In genomic region chr1:165579332-165579731, GRCm38 (mm10) we compare ENCODE assay signal across 14 mouse cellular contexts. TPM values are rescaled to one million over a fixed set of nuclear protein-coding genes. Genes with fewer than 3 reads are reported as not detected.
DNase-seq lines count a peak whose midpoint lies in the region; ATAC-seq and TF ChIP-seq lines count a peak whose summit lies in the region.
"Had no signal": no experiment of that assay in that cellular context is flagged by ENCODE, and none has a peak within 500 bp of the region (broad histone marks: within the 10 kb centered on the region; RNA-seq: fewer than 3 reads in every experiment).

No protein-coding gene starts in this region.

- no peak for ATAC-seq in kidney, postnatal 0 days (replicated peaks; ENCODE audit: low FRiP score, low read depth)

- TF ChIP-seq POLR2A in MEL (IDR thresholded peaks at IDR 0.05; ENCODE audit: control insufficient read depth in 1 of 2, insufficient read depth in 1 of 2, low read depth in 1 of 2, low read length in 2 of 2, poor library complexity in 1 of 2) = no peak

- H3K27me3 ChIP-seq in kidney, postnatal 0 days (ENCODE audit: insufficient read depth, low read length) = no peaks in the 10 kb centered on the region
- H3K27me3 ChIP-seq in MEL (ENCODE audit: control insufficient read depth in 1 of 2, insufficient read depth in 2 of 2, low read length in 2 of 2) = no peaks in the 10 kb centered on the region; a peak in 2 of 4 replicates
- H3K27me3 ChIP-seq: embryonic facial prominence, embryonic 12.5 days; limb, embryonic 15.5 days had no signal

- no peaks in the 10 kb centered on the region for H3K79me2 ChIP-seq in MEL (ENCODE audit: control insufficient read depth, insufficient read depth, low read length, poor library complexity)

- no peak overlapping the region for H3K9ac ChIP-seq in kidney, postnatal 0 days (ENCODE audit: low read depth, low read length)
- H3K9ac ChIP-seq in MEL (ENCODE audit: control insufficient read depth, low read depth, low read length, poor library complexity, severe bottlenecking) = no peak overlapping the region
- H3K9ac ChIP-seq: embryonic facial prominence, embryonic 12.5 days; limb, embryonic 15.5 days had no signal

- no peaks in the 10 kb centered on the region for H3K4me1 ChIP-seq in kidney, postnatal 0 days (replicated peaks; ENCODE audit: insufficient read depth, low read length)
- peaks cover 0 to 17% of the 10 kb centered on the region in 2 experiments; a peak in 1 of 4 replicates for H3K4me1 ChIP-seq in MEL (ENCODE audit: control insufficient read depth in 1 of 2, insufficient read depth in 2 of 2, low read length in 2 of 2)
- H3K4me1 ChIP-seq: embryonic facial prominence, embryonic 12.5 days had no signal

- peak; percentile 75 for TF ChIP-seq RAD21 in MEL (IDR thresholded peaks at IDR 0.05; ENCODE audit: low read depth, low read length)

- no peak overlapping the region for H3K4me2 ChIP-seq in kidney, postnatal 0 days (ENCODE audit: low read length)
- H3K4me2 ChIP-seq: embryonic facial prominence, embryonic 12.5 days; limb, embryonic 15.5 days had no signal

- no peak for TF ChIP-seq EP300 in MEL (IDR thresholded peaks at IDR 0.05; ENCODE audit: low read depth in 1 of 2, low read length in 2 of 2)

- no peak overlapping the region for H3K4me3 ChIP-seq in kidney, postnatal 0 days (replicated peaks; ENCODE audit: low read depth, low read length)
- peak overlapping the region in 1 of 2 experiments; percentile 36; a peak in 2 of 4 replicates for H3K4me3 ChIP-seq in MEL (ENCODE audit: control insufficient read depth in 1 of 2, insufficient read depth in 1 of 2, low read depth in 2 of 2, low read length in 2 of 2)
- H3K4me3 ChIP-seq: embryonic facial prominence, embryonic 12.5 days; limb, embryonic 15.5 days had no signal

- H3K9me3 ChIP-seq in kidney, postnatal 0 days (replicated peaks; ENCODE audit: low read length) = no peaks in the 10 kb centered on the region
- no peaks in the 10 kb centered on the region for H3K9me3 ChIP-seq in MEL (replicated peaks; ENCODE audit: insufficient read depth, low read length)
- H3K9me3 ChIP-seq: embryonic facial prominence, embryonic 12.5 days; limb, embryonic 15.5 days had no signal

- TF ChIP-seq CTCF in kidney, postnatal 0 days (IDR thresholded peaks at IDR 0.05; ENCODE audit: low read depth) = peak; percentile 61
- peak; percentile 52 to 80 (median 56) for TF ChIP-seq CTCF in MEL (IDR thresholded peaks at IDR 0.05 in 2 of 3, conservative IDR thresholded peaks at IDR 0.05 in 1 of 3; ENCODE audit: control insufficient read depth in 1 of 3, insufficient read depth in 1 of 3, low read depth in 2 of 3, low read length in 3 of 3, poor library complexity in 1 of 3, severe bottlenecking in 1 of 3)

- no peaks in the 10 kb centered on the region for H3K36me3 ChIP-seq in kidney, postnatal 0 days (ENCODE audit: insufficient read depth, low read length)
- peaks cover 0 to 2% of the 10 kb centered on the region in 2 experiments; a peak in 1 of 4 replicates for H3K36me3 ChIP-seq in MEL (ENCODE audit: control insufficient read depth in 1 of 2, insufficient read depth in 2 of 2, low read length in 2 of 2)
- H3K36me3 ChIP-seq: embryonic facial prominence, embryonic 12.5 days; limb, embryonic 15.5 days had no signal

- WGBS in kidney, postnatal 0 days = 55% methylated on average over 5 of the region's 5 CpGs

- DNase-seq in kidney, postnatal 0 days (ENCODE audit: low spot score) = no peak
- no peak for DNase-seq in kidney, adult 9 months
- DNase-seq in B cell, adult 2 months = peak; percentile 54 to 63
- DNase-seq in MEL (ENCODE audit: low read depth, low spot score) = peak; percentile 87
- peak; percentile 44 for DNase-seq in embryo, embryonic 10.5 days (ENCODE audit: low spot score)
- no peak for DNase-seq in neural tube, embryonic 10.5 days (ENCODE audit: extremely low spot score, low spot score)
- DNase-seq in spleen, postnatal 14 days (ENCODE audit: low spot score in 2 of 2) = no peak
- DNase-seq in ovary, postnatal 10 days (ENCODE audit: low spot score) = no peak
- DNase-seq: adrenal gland, postnatal 14 days; gastrocnemius, postnatal 10 days; right cerebral cortex, postnatal 14 days had no signal

- no peak overlapping the region for H3K27ac ChIP-seq in kidney, postnatal 0 days
- no peak overlapping the region for H3K27ac ChIP-seq in MEL (ENCODE audit: control insufficient read depth, low read depth, low read length)
- H3K27ac ChIP-seq: embryonic facial prominence, embryonic 12.5 days; limb, embryonic 15.5 days had no signal

TF ChIP-seq in MEL, 35 proteins besides CTCF, POLR2A, EP300 and RAD21:
- TF ChIP-seq SMC3 (IDR thresholded peaks at IDR 0.05; ENCODE audit: low read depth, low read length) = peak; percentile 72
- 0 out of 2 replicates have a peak, but pooled peaks have one; percentile 40 for TF ChIP-seq ZNF384 (IDR thresholded peaks at IDR 0.05; ENCODE audit: low read depth, low read length)
- TF ChIP-seq MYC (IDR thresholded peaks at IDR 0.05; ENCODE audit: low read depth, low read length) = 0 out of 2 replicates have a peak, but pooled peaks have one; percentile 18
- TF ChIP-seq MYB (IDR thresholded peaks at IDR 0.05; ENCODE audit: low read depth, low read length) = no peak
- TF ChIP-seq ZC3H11A (IDR thresholded peaks at IDR 0.05; ENCODE audit: low read depth, low read length) = peak; percentile 78

RNA-seq across cellular contexts. Expression of gene Mpzl1, which starts 55.0 kb away (rescaled TPM):
- polyA plus RNA-seq in kidney, postnatal 0 days (2015; fragmentation: Nextera tagmentation; extraction: Ambion mirVana) = 186 and 191 TPM in 2 replicates
- total RNA-seq in MEL (2012; rRNA removed) = 3.2 and 3.8 TPM in 2 replicates
- polyA plus RNA-seq in MEL (2012; ENCODE audit: insufficient read depth in 1 of 2, insufficient read length in 2 of 2, low read depth in 1 of 2, low replicate concordance in 2 of 2, missing spikeins in 1 of 2) = 10 to 100 TPM in 1 of 2 experiments, not detected in 1; 19.8 TPM
- total RNA-seq: monocyte, adult 5-6 weeks had no signal

Comparison
In these comparisons a context has a peak if more than half of its experiments do, and no peak if none do; other contexts are left out.
1. DNase-seq: peak in B cell, adult 2 months (2 of 2), MEL (single experiment) and embryo, embryonic 10.5 days (single experiment); none in kidney, postnatal 0 days (single experiment), kidney, adult 9 months (single experiment), neural tube, embryonic 10.5 days (single experiment), spleen, postnatal 14 days (0 of 2) and ovary, postnatal 10 days (single experiment).